Mouse (Mus musculus): ENCODE data around the gene Lrrtm4. TPM values are rescaled to one million over a fixed set of nuclear protein-coding genes. Genes with fewer than 3 reads are reported as not detected.

The Lrrtm4 gene
- polyA plus RNA-seq, 1 experiment from 2014 or later = 0.99 TPM

- Histone ChIP-seq H3K4me3 (ENCODE audit: low read length) (no peak overlapping the region), H3K9ac (ENCODE audit: low read depth, low read length) (no peak overlapping the region), H3K27ac (ENCODE audit: low read depth, low read length) (no peak overlapping the region), H3K4me2 (replicated peaks; ENCODE audit: low read depth, low read length) (no peak overlapping the region), H3K36me3 (ENCODE audit: control insufficient read depth, insufficient read depth, low read length) (no peaks in the 10 kb centered on the region), H3K9me3 (ENCODE audit: control insufficient read depth, low read length) (no peaks in the 10 kb centered on the region), H3K27me3 (ENCODE audit: control insufficient read depth, insufficient read depth, low read length) (no peaks in the 10 kb centered on the region), H3K4me1 (ENCODE audit: control insufficient read depth, insufficient read depth, low read length) (no peaks in the 10 kb centered on the region)
- ATAC-seq (ENCODE audit: low FRiP score, low TSS enrichment) = no peak
- WGBS = 50% methylated on average over 4 of the region's 4 CpGs
These were observed 245.3 kb downstream of the Lrrtm4 start for GRCm38 (mm10) chr6:80263972-80264371.

DNA sequence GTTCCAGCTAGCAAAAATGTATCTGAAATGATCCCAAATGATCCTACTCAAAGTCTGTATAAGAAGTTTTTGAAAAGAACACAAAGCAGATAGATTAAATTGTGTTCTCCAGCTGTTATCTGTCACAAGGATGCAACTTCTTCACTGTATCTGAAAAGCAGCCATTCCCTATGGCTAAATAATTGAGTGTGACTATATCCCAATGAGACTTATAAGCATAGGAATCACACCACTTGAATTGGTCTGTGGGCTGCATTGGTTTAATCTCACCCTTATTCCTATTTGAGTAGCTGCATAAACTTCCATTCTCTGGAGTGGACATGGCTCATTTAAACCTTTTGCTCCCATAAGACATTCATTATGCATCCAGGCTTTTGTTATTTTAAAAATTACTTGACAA is 245.9 kb downstream of the Lrrtm4 start:
- H3K9ac ChIP-seq (ENCODE audit: low read depth, low read length) = no peak overlapping the region
- no peaks in the 10 kb centered on the region for H3K27me3 ChIP-seq (ENCODE audit: control insufficient read depth, insufficient read depth, low read length)
- H3K4me2 ChIP-seq (replicated peaks; ENCODE audit: low read depth, low read length) = no peak overlapping the region
- no peak for ATAC-seq (ENCODE audit: low FRiP score, low TSS enrichment)
- H3K9me3 ChIP-seq (ENCODE audit: control insufficient read depth, low read length) = no peaks in the 10 kb centered on the region
- H3K4me3 ChIP-seq (ENCODE audit: low read length) = no peak overlapping the region
- H3K4me1 ChIP-seq (ENCODE audit: control insufficient read depth, insufficient read depth, low read length) = no peaks in the 10 kb centered on the region
- no peaks in the 10 kb centered on the region for H3K36me3 ChIP-seq (ENCODE audit: control insufficient read depth, insufficient read depth, low read length)
- no peak overlapping the region for H3K27ac ChIP-seq (ENCODE audit: low read depth, low read length)

GRCm38 (mm10) chr6:80265746-80266145 is 247.1 kb downstream of the Lrrtm4 start:
- Histone ChIP-seq H3K4me3 (ENCODE audit: low read length) (no peak overlapping the region), H3K4me2 (replicated peaks; ENCODE audit: low read depth, low read length) (no peak overlapping the region), H3K4me1 (ENCODE audit: control insufficient read depth, insufficient read depth, low read length) (no peaks in the 10 kb centered on the region), H3K9me3 (ENCODE audit: control insufficient read depth, low read length) (no peaks in the 10 kb centered on the region), H3K27me3 (ENCODE audit: control insufficient read depth, insufficient read depth, low read length) (no peaks in the 10 kb centered on the region), H3K27ac (ENCODE audit: low read depth, low read length) (no peak overlapping the region), H3K36me3 (ENCODE audit: control insufficient read depth, insufficient read depth, low read length) (no peaks in the 10 kb centered on the region), H3K9ac (ENCODE audit: low read depth, low read length) (no peak overlapping the region)
- ATAC-seq (ENCODE audit: low FRiP score, low TSS enrichment) = no peak
- 80% methylated on average over 3 of the region's 3 CpGs for WGBS

GRCm38 (mm10) chr6:80286968-80287367 is 268.3 kb downstream of the Lrrtm4 start:
- H3K9ac ChIP-seq (ENCODE audit: low read depth, low read length) = no peak overlapping the region
- no peaks in the 10 kb centered on the region for H3K4me1 ChIP-seq (ENCODE audit: control insufficient read depth, insufficient read depth, low read length)
- H3K4me3 ChIP-seq (ENCODE audit: low read length) = no peak overlapping the region
- ATAC-seq (ENCODE audit: low FRiP score, low TSS enrichment) = no peak
- H3K9me3 ChIP-seq (ENCODE audit: control insufficient read depth, low read length) = no peaks in the 10 kb centered on the region
- no peak overlapping the region for H3K4me2 ChIP-seq (replicated peaks; ENCODE audit: low read depth, low read length)
- no peaks in the 10 kb centered on the region for H3K27me3 ChIP-seq (ENCODE audit: control insufficient read depth, insufficient read depth, low read length)
- 92% methylated on average over 1 of the region's 1 CpGs for WGBS
- no peak overlapping the region for H3K27ac ChIP-seq (ENCODE audit: low read depth, low read length)
- no peaks in the 10 kb centered on the region for H3K36me3 ChIP-seq (ENCODE audit: control insufficient read depth, insufficient read depth, low read length)

GRCm38 (mm10) chr6:80301871-80302270 is 283.2 kb downstream of the Lrrtm4 start:
- ATAC-seq (ENCODE audit: low FRiP score, low TSS enrichment) = no peak
- no peaks in the 10 kb centered on the region for H3K27me3 ChIP-seq (ENCODE audit: control insufficient read depth, insufficient read depth, low read length)
- no peak overlapping the region for H3K4me3 ChIP-seq (ENCODE audit: low read length)
- H3K4me1 ChIP-seq (ENCODE audit: control insufficient read depth, insufficient read depth, low read length) = no peaks in the 10 kb centered on the region
- H3K9ac ChIP-seq (ENCODE audit: low read depth, low read length) = no peak overlapping the region
- H3K27ac ChIP-seq (ENCODE audit: low read depth, low read length) = no peak overlapping the region
- no peaks in the 10 kb centered on the region for H3K36me3 ChIP-seq (ENCODE audit: control insufficient read depth, insufficient read depth, low read length)
- no peak overlapping the region for H3K4me2 ChIP-seq (replicated peaks; ENCODE audit: low read depth, low read length)
- H3K9me3 ChIP-seq (ENCODE audit: control insufficient read depth, low read length) = no peaks in the 10 kb centered on the region

GRCm38 (mm10) chr6:80303568-80303967 is 284.9 kb downstream of the Lrrtm4 start:
- Histone ChIP-seq H3K9ac (ENCODE audit: low read depth, low read length) (no peak overlapping the region), H3K9me3 (ENCODE audit: control insufficient read depth, low read length) (no peaks in the 10 kb centered on the region), H3K27me3 (ENCODE audit: control insufficient read depth, insufficient read depth, low read length) (no peaks in the 10 kb centered on the region), H3K36me3 (ENCODE audit: control insufficient read depth, insufficient read depth, low read length) (no peaks in the 10 kb centered on the region), H3K4me2 (replicated peaks; ENCODE audit: low read depth, low read length) (no peak overlapping the region), H3K4me3 (ENCODE audit: low read length) (no peak overlapping the region), H3K27ac (ENCODE audit: low read depth, low read length) (no peak overlapping the region), H3K4me1 (ENCODE audit: control insufficient read depth, insufficient read depth, low read length) (no peaks in the 10 kb centered on the region)
- WGBS = 80% methylated on average over 1 of the region's 1 CpGs
- ATAC-seq (ENCODE audit: low FRiP score, low TSS enrichment) = no peak

GRCm38 (mm10) chr6:80328391-80328790 is 309.7 kb downstream of the Lrrtm4 start:
- no peaks in the 10 kb centered on the region for H3K4me1 ChIP-seq (ENCODE audit: control insufficient read depth, insufficient read depth, low read length)
- ATAC-seq (ENCODE audit: low FRiP score, low TSS enrichment) = no peak
- H3K27ac ChIP-seq (ENCODE audit: low read depth, low read length) = no peak overlapping the region
- WGBS = 74% methylated on average over 3 of the region's 3 CpGs
- no peaks in the 10 kb centered on the region for H3K36me3 ChIP-seq (ENCODE audit: control insufficient read depth, insufficient read depth, low read length)
- no peaks in the 10 kb centered on the region for H3K27me3 ChIP-seq (ENCODE audit: control insufficient read depth, insufficient read depth, low read length)
- H3K4me2 ChIP-seq (replicated peaks; ENCODE audit: low read depth, low read length) = no peak overlapping the region
- no peaks in the 10 kb centered on the region for H3K9me3 ChIP-seq (ENCODE audit: control insufficient read depth, low read length)
- H3K9ac ChIP-seq (ENCODE audit: low read depth, low read length) = no peak overlapping the region
- H3K4me3 ChIP-seq (ENCODE audit: low read length) = no peak overlapping the region

DNA sequence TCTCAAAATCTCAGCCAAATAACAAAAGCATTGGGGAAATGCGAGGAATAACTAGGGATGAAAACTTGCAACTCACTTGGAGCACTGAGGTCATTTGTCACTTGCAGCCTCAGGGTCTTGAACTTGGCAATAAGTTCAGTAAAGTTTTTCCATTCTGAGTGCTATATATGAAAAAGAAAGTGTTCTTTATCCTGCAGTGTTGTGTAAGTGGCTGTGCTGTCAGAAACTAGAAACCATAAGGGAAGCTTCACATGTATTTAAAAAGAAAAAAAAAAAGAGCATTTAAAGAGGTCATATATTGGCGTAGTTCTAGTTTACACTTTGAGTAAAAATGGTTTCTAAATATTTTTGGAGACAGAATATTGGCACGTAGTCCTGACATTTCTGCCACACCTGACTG is 313.1 kb downstream of the Lrrtm4 start:
- Histone ChIP-seq H3K4me1 (ENCODE audit: control insufficient read depth, insufficient read depth, low read length) (no peaks in the 10 kb centered on the region), H3K36me3 (ENCODE audit: control insufficient read depth, insufficient read depth, low read length) (no peaks in the 10 kb centered on the region), H3K4me2 (replicated peaks; ENCODE audit: low read depth, low read length) (no peak overlapping the region), H3K4me3 (ENCODE audit: low read length) (no peak overlapping the region), H3K27ac (ENCODE audit: low read depth, low read length) (no peak overlapping the region), H3K27me3 (ENCODE audit: control insufficient read depth, insufficient read depth, low read length) (no peaks in the 10 kb centered on the region), H3K9me3 (ENCODE audit: control insufficient read depth, low read length) (no peaks in the 10 kb centered on the region), H3K9ac (ENCODE audit: low read depth, low read length) (no peak overlapping the region)
- WGBS = 72% methylated on average over 3 of the region's 3 CpGs
- ATAC-seq (ENCODE audit: low FRiP score, low TSS enrichment) = no peak

GRCm38 (mm10) chr6:80352307-80352706 is 333.6 kb downstream of the Lrrtm4 start:
- no peak overlapping the region for H3K27ac ChIP-seq (ENCODE audit: low read depth, low read length)
- H3K4me2 ChIP-seq (replicated peaks; ENCODE audit: low read depth, low read length) = no peak overlapping the region
- H3K4me3 ChIP-seq (ENCODE audit: low read length) = no peak overlapping the region
- H3K4me1 ChIP-seq (ENCODE audit: control insufficient read depth, insufficient read depth, low read length) = no peaks in the 10 kb centered on the region
- H3K9ac ChIP-seq (ENCODE audit: low read depth, low read length) = no peak overlapping the region
- 80% methylated on average over 1 of the region's 1 CpGs for WGBS
- H3K27me3 ChIP-seq (ENCODE audit: control insufficient read depth, insufficient read depth, low read length) = no peaks in the 10 kb centered on the region
- H3K36me3 ChIP-seq (ENCODE audit: control insufficient read depth, insufficient read depth, low read length) = no peaks in the 10 kb centered on the region
- no peaks in the 10 kb centered on the region for H3K9me3 ChIP-seq (ENCODE audit: control insufficient read depth, low read length)
- ATAC-seq (ENCODE audit: low FRiP score, low TSS enrichment) = no peak

GRCm38 (mm10) chr6:80357092-80357491 is 338.4 kb downstream of the Lrrtm4 start:
- no peak overlapping the region for H3K9ac ChIP-seq (ENCODE audit: low read depth, low read length)
- H3K4me2 ChIP-seq (replicated peaks; ENCODE audit: low read depth, low read length) = no peak overlapping the region
- H3K4me1 ChIP-seq (ENCODE audit: control insufficient read depth, insufficient read depth, low read length) = no peaks in the 10 kb centered on the region
- ATAC-seq (ENCODE audit: low FRiP score, low TSS enrichment) = no peak
- no peaks in the 10 kb centered on the region for H3K9me3 ChIP-seq (ENCODE audit: control insufficient read depth, low read length)
- H3K27ac ChIP-seq (ENCODE audit: low read depth, low read length) = no peak overlapping the region
- no peaks in the 10 kb centered on the region for H3K36me3 ChIP-seq (ENCODE audit: control insufficient read depth, insufficient read depth, low read length)
- H3K4me3 ChIP-seq (ENCODE audit: low read length) = no peak overlapping the region
- 84% methylated on average over 1 of the region's 1 CpGs for WGBS
- no peaks in the 10 kb centered on the region for H3K27me3 ChIP-seq (ENCODE audit: control insufficient read depth, insufficient read depth, low read length)
